Mouse (Mus musculus): ENCODE results near the gene BC030500. TPM values are rescaled to one million over a fixed set of nuclear protein-coding genes. Genes with fewer than 3 reads are reported as not detected.

BC030500 gene
- polyA plus RNA-seq (2015; fragmentation: Nextera tagmentation; extraction: Ambion mirVana): 0.29 and 0.31 TPM in 2 replicates

GRCm38 (mm10) chr8:58911677-58912076 is at the start of gene BC030500:
BC030500 (plus strand) TSS chr8:58911755.
- no peak for ATAC-seq (ENCODE audit: insufficient number of reproducible peaks, low FRiP score, low TSS enrichment, low read depth)
- Histone ChIP-seq H3K27me3 (peaks cover 26% of the 10 kb centered on the region), H3K4me2 (peak within 1 kb of the TSS; percentile 94), H3K4me3 (peak within 1 kb of the TSS; percentile 51), H3K27ac (no peak within 1 kb of the TSS), H3K9ac (peak within 1 kb of the TSS; percentile 5; the same call in 1 of the 2 replicates), H3K4me1 (peaks cover 16% of the 10 kb centered on the region), H3K36me3 (no peaks in the 10 kb centered on the region), H3K9me3 (no peaks in the 10 kb centered on the region)
- 6% methylated on average over 14 of the region's 14 CpGs for WGBS

DNA sequence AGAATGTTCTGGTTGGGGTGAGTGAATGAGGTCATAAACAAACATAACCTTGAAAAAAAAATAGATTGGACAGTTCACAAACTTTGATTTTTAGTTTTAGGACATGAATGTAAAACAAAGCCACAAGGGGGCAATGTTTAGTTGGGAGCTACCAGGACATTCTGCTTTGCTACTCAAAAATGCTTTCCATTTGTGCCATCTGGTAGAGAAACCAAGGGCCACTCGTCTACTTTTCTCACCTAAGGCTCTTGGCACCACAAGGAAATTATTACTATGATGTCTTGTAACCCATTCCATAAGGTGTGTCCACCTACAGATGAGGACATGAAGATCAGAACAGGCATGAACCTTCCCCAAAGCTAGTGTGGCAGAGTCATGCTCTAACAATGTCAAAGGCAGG is 25.1 kb upstream of the BC030500 start:
- Histone ChIP-seq H3K9ac (no peak overlapping the region), H3K4me3 (no peak overlapping the region), H3K27me3 (no peaks in the 10 kb centered on the region), H3K9me3 (no peaks in the 10 kb centered on the region), H3K36me3 (no peaks in the 10 kb centered on the region), H3K4me2 (no peak overlapping the region), H3K4me1 (no peaks in the 10 kb centered on the region), H3K27ac (no peak overlapping the region)
- ATAC-seq (ENCODE audit: insufficient number of reproducible peaks, low FRiP score, low TSS enrichment, low read depth): no peak
- 5% methylated on average over 1 of the region's 1 CpGs for WGBS

GRCm38 (mm10) chr8:58890591-58890990 is 21.0 kb upstream of the BC030500 start:
- no peak overlapping the region for H3K4me3 ChIP-seq
- no peak overlapping the region for H3K9ac ChIP-seq
- H3K36me3 ChIP-seq: no peaks in the 10 kb centered on the region
- H3K4me1 ChIP-seq: no peaks in the 10 kb centered on the region
- no peaks in the 10 kb centered on the region for H3K9me3 ChIP-seq
- H3K27ac ChIP-seq: no peak overlapping the region
- H3K4me2 ChIP-seq: no peak overlapping the region
- ATAC-seq (ENCODE audit: insufficient number of reproducible peaks, low FRiP score, low TSS enrichment, low read depth): no peak
- no peaks in the 10 kb centered on the region for H3K27me3 ChIP-seq
- 89% methylated on average over 3 of the region's 3 CpGs for WGBS

- Histone ChIP-seq H3K27me3 (no peaks in the 10 kb centered on the region), H3K36me3 (no peaks in the 10 kb centered on the region), H3K4me2 (no peak overlapping the region), H3K9ac (no peak overlapping the region), H3K4me3 (no peak overlapping the region), H3K9me3 (no peaks in the 10 kb centered on the region), H3K4me1 (no peaks in the 10 kb centered on the region), H3K27ac (no peak overlapping the region)
- 78% methylated on average over 6 of the region's 6 CpGs for WGBS
- no peak for ATAC-seq (ENCODE audit: insufficient number of reproducible peaks, low FRiP score, low TSS enrichment, low read depth)
Measured at GRCm38 (mm10) chr8:58895960-58896359, 15.6 kb upstream of the BC030500 start.

- no peak overlapping the region for H3K9ac ChIP-seq
- no peaks in the 10 kb centered on the region for H3K9me3 ChIP-seq
- no peaks in the 10 kb centered on the region for H3K27me3 ChIP-seq
- H3K36me3 ChIP-seq: no peaks in the 10 kb centered on the region
- H3K4me1 ChIP-seq: no peaks in the 10 kb centered on the region
- H3K4me2 ChIP-seq: no peak overlapping the region
- no peak overlapping the region for H3K4me3 ChIP-seq
- no peak for ATAC-seq (ENCODE audit: insufficient number of reproducible peaks, low FRiP score, low TSS enrichment, low read depth)
- H3K27ac ChIP-seq: no peak overlapping the region
- WGBS: 38% methylated on average over 2 of the region's 2 CpGs
Measured at GRCm38 (mm10) chr8:58904465-58904864, 7.1 kb upstream of the BC030500 start.

- no peaks in the 10 kb centered on the region for H3K9me3 ChIP-seq
- H3K27ac ChIP-seq: no peak within 1 kb of the TSS
- under 1% methylated on average over 37 of the region's 37 CpGs for WGBS
- peak within 1 kb of the TSS; percentile 94 for H3K4me2 ChIP-seq
- peaks cover 26% of the 10 kb centered on the region for H3K27me3 ChIP-seq
- ATAC-seq (ENCODE audit: insufficient number of reproducible peaks, low FRiP score, low TSS enrichment, low read depth): no peak
- H3K36me3 ChIP-seq: no peaks in the 10 kb centered on the region
- peak within 1 kb of the TSS; percentile 5; the same call in 1 of the 2 replicates for H3K9ac ChIP-seq
- peaks cover 16% of the 10 kb centered on the region for H3K4me1 ChIP-seq
- peak within 1 kb of the TSS; percentile 51 for H3K4me3 ChIP-seq
Measured at GRCm38 (mm10) chr8:58912196-58912839, 763 bp downstream of the BC030500 start, which contains the start of gene Galntl6. Galntl6 (minus strand) TSS chr8:58912640.

GRCm38 (mm10) chr8:58912840-58913639 is 1.5 kb downstream of the BC030500 start:
- H3K4me3 ChIP-seq: peak overlapping the region; percentile 51
- H3K36me3 ChIP-seq: no peaks in the 10 kb centered on the region
- H3K27me3 ChIP-seq: peaks cover 26% of the 10 kb centered on the region
- H3K4me2 ChIP-seq: peak overlapping the region; percentile 94
- no peak for ATAC-seq (ENCODE audit: insufficient number of reproducible peaks, low FRiP score, low TSS enrichment, low read depth)
- no peak overlapping the region for H3K27ac ChIP-seq
- H3K9me3 ChIP-seq: no peaks in the 10 kb centered on the region
- H3K9ac ChIP-seq: peak overlapping the region; percentile 5; the same call in 1 of the 2 replicates
- peaks cover 16% of the 10 kb centered on the region for H3K4me1 ChIP-seq
- 3% methylated on average over 30 of the region's 30 CpGs for WGBS

DNA sequence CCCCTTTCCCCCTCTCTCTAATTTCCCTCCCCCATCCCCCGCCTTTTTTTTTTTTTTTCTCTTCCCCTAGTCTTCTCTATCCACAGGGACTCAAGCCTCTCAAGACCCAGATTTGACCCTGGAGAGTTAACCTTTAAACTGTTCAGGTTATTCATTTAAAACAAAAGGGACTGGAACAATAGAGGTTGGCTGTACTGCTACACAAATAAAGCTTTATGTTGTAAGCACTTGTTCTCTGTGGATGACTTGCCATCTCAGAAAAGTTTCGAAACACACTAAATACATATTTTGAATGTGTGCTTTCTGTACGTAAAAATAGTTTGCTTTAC is 2.0 kb downstream of the BC030500 start:
- H3K4me2 ChIP-seq: no peak overlapping the region
- H3K9ac ChIP-seq: no peak overlapping the region
- H3K27me3 ChIP-seq: peaks cover 26% of the 10 kb centered on the region
- ATAC-seq (ENCODE audit: insufficient number of reproducible peaks, low FRiP score, low TSS enrichment, low read depth): no peak
- H3K9me3 ChIP-seq: no peaks in the 10 kb centered on the region
- no peak overlapping the region for H3K27ac ChIP-seq
- 73% methylated on average over 3 of the region's 3 CpGs for WGBS
- no peak overlapping the region for H3K4me3 ChIP-seq
- H3K36me3 ChIP-seq: no peaks in the 10 kb centered on the region
- peaks cover 16% of the 10 kb centered on the region for H3K4me1 ChIP-seq

- ATAC-seq (ENCODE audit: insufficient number of reproducible peaks, low FRiP score, low TSS enrichment, low read depth): no peak
- 34% methylated on average over 2 of the region's 2 CpGs for WGBS
- Histone ChIP-seq H3K9ac (no peak overlapping the region), H3K36me3 (no peaks in the 10 kb centered on the region), H3K4me3 (no peak overlapping the region), H3K27ac (no peak overlapping the region), H3K4me2 (no peak overlapping the region), H3K4me1 (peaks cover 16% of the 10 kb centered on the region), H3K9me3 (no peaks in the 10 kb centered on the region), H3K27me3 (peaks cover 26% of the 10 kb centered on the region)
Measured at GRCm38 (mm10) chr8:58915142-58915541, 3.6 kb downstream of the BC030500 start.

DNA sequence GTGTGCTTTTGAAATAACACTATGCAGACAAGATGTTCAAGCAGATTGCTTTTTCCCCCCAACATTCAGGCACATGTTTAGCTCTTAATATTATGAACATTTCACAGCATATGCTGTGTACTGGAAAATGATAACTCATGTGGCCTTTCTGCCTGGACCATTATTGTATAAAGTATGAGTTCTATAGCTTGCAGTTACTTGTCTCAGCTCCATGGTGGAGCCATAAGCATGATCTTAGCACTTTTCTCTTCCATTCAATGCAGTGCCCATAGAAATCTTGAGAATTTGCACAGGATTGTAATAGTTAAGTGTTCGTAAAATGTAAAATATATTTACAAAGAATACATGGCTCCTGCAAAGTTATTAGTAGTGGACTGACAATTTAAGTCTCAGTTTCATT is 19.5 kb downstream of the BC030500 start:
- H3K4me3 ChIP-seq: no peak overlapping the region
- no peaks in the 10 kb centered on the region for H3K27me3 ChIP-seq
- no peak overlapping the region for H3K9ac ChIP-seq
- H3K4me2 ChIP-seq: no peak overlapping the region
- 80% methylated on average over 1 of the region's 1 CpGs for WGBS
- no peak for ATAC-seq (ENCODE audit: insufficient number of reproducible peaks, low FRiP score, low TSS enrichment, low read depth)
- H3K27ac ChIP-seq: no peak overlapping the region
- no peaks in the 10 kb centered on the region for H3K9me3 ChIP-seq
- H3K4me1 ChIP-seq: no peaks in the 10 kb centered on the region
- H3K36me3 ChIP-seq: no peaks in the 10 kb centered on the region

GRCm38 (mm10) chr8:58943773-58944172 is 32.2 kb downstream of the BC030500 start:
- Histone ChIP-seq H3K36me3 (no peaks in the 10 kb centered on the region), H3K27me3 (no peaks in the 10 kb centered on the region), H3K4me1 (no peaks in the 10 kb centered on the region), H3K9ac (no peak overlapping the region), H3K9me3 (no peaks in the 10 kb centered on the region), H3K4me2 (no peak overlapping the region), H3K4me3 (no peak overlapping the region), H3K27ac (no peak overlapping the region)
- WGBS: 90% methylated on average over 4 of the region's 4 CpGs
- no peak for ATAC-seq (ENCODE audit: insufficient number of reproducible peaks, low FRiP score, low TSS enrichment, low read depth)

DNA sequence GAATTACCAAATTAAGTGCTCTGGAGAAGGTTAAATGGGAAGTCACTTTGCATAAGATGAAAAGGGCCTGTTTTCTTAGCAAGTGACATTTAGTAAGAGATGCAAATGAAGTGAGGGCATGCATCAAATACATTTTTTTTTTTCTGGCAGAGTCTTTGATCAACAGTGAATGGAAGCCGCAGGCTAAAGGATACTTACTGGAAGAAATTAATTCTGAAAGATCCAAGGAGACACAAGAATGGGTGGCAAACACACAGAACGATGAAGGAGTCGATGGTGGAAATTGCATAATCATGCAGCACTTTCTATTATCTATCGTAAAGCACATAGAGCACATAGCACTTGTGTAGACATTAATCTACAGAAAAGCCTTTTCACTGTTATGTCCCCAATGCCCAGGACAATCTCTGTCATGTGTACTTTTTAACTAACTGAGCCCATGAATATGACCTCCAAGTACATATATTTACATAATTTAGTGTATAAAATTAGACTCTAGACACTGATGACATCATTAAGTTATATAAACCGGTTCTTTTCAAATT is 45.7 kb downstream of the BC030500 start:
- H3K9ac ChIP-seq: no peak overlapping the region
- no peak overlapping the region for H3K4me2 ChIP-seq
- ATAC-seq (ENCODE audit: insufficient number of reproducible peaks, low FRiP score, low TSS enrichment, low read depth): no peak
- no peaks in the 10 kb centered on the region for H3K9me3 ChIP-seq
- no peaks in the 10 kb centered on the region for H3K36me3 ChIP-seq
- no peak overlapping the region for H3K4me3 ChIP-seq
- no peaks in the 10 kb centered on the region for H3K4me1 ChIP-seq
- WGBS: 82% methylated on average over 5 of the region's 5 CpGs
- no peaks in the 10 kb centered on the region for H3K27me3 ChIP-seq
- H3K27ac ChIP-seq: no peak overlapping the region

All from limb, embryonic 15.5 days (tissue).